Mouse (Mus musculus) forebrain, embryonic 15.5 days (tissue): Measurements from ENCODE around the gene BC067074. TPM values are rescaled to one million over a fixed set of nuclear protein-coding genes. Genes with fewer than 3 reads are reported as not detected.

ENCODE experiments used
- ATAC-seq: fragments of 200-750 bp; cut with Nextera tagmentation; replicated peaks from 2 replicates; pipeline ENCODE4 v1.8.0; 2017; ENCODE audit warnings: mild to moderate bottlenecking, moderate TSS enrichment, moderate library complexity
- H3K27ac ChIP-seq: fragments of 300-500 bp; sonication (generic); replicated peaks from 2 replicates; pipeline ENCODE4 v1.5.1; 2015; ENCODE audit warnings: mild to moderate bottlenecking, inconsistent platforms
- H3K27me3 ChIP-seq: fragments of 300-500 bp; sonication (generic); 2 replicates; pipeline ENCODE4 v1.6.1; 2015; ENCODE audit warnings: inconsistent platforms
- H3K36me3 ChIP-seq: fragments of 300-500 bp; sonication (generic); 2 replicates; pipeline ENCODE4 v1.6.1; 2015; ENCODE audit warnings: mild to moderate bottlenecking, inconsistent platforms
- H3K4me1 ChIP-seq: fragments of 300-500 bp; sonication (generic); 2 replicates; pipeline ENCODE4 v1.6.1; 2015; ENCODE audit warnings: inconsistent platforms
- H3K4me2 ChIP-seq: fragments of 300-500 bp; sonication (generic); replicated peaks from 2 replicates; pipeline ENCODE4 v1.6.1; 2015; ENCODE audit warnings: mild to moderate bottlenecking, inconsistent platforms
- H3K4me3 ChIP-seq: fragments of 300-500 bp; sonication (generic); 2 replicates; pipeline ENCODE4 v1.5.1; 2015; ENCODE audit warnings: mild to moderate bottlenecking, inconsistent platforms
- H3K9ac ChIP-seq: fragments of 300-500 bp; sonication (generic); replicated peaks from 2 replicates; pipeline ENCODE4 v1.6.1; 2015; ENCODE audit warnings: mild to moderate bottlenecking, inconsistent platforms
- H3K9me3 ChIP-seq: fragments of 300-500 bp; sonication (generic); 2 replicates; pipeline ENCODE4 v1.6.1; 2016; ENCODE audit warnings: inconsistent platforms
- WGBS: fragments of 180-500 bp; shearing (Covaris S2); methylation state at CpG from one replicate; pipeline ENCODE4 v1.1.7; 2015; ENCODE audit warnings: mixed read lengths; 5-methylcytosine and 5-hydroxymethylcytosine counted together
- polyA plus RNA-seq: library from polyadenylated mRNA; unstranded; fragments of >200 nt; fragmentation: Nextera tagmentation; extraction: Ambion mirVana; gene quantifications from 2 replicates; pipeline ENCODE4 v1.2.1, GENCODE M21; 2015

The BC067074 gene
- polyA plus RNA-seq, 1 experiment from 2014 or later: 0.48 TPM

- no peak overlapping the region for H3K4me2 ChIP-seq
- no peaks in the 10 kb centered on the region for H3K36me3 ChIP-seq
- 96% methylated on average over 6 of the region's 6 CpGs for WGBS
- H3K9ac ChIP-seq: no peak overlapping the region
- H3K9me3 ChIP-seq: no peaks in the 10 kb centered on the region
- no peak overlapping the region for H3K4me3 ChIP-seq
- no peaks in the 10 kb centered on the region for H3K4me1 ChIP-seq
- no peak overlapping the region for H3K27ac ChIP-seq
- ATAC-seq: no peak
- no peaks in the 10 kb centered on the region for H3K27me3 ChIP-seq
Measured at GRCm38 (mm10) chr13:113393386-113393785, 100.4 kb downstream of the BC067074 start.

- H3K4me2 ChIP-seq: no peak overlapping the region
- H3K27ac ChIP-seq: no peak overlapping the region
- H3K9me3 ChIP-seq: no peaks in the 10 kb centered on the region
- no peaks in the 10 kb centered on the region for H3K4me1 ChIP-seq
- no peak overlapping the region for H3K9ac ChIP-seq
- no peaks in the 10 kb centered on the region for H3K27me3 ChIP-seq
- no peak for ATAC-seq
- no peaks in the 10 kb centered on the region for H3K36me3 ChIP-seq
- no peak overlapping the region for H3K4me3 ChIP-seq
- 89% methylated on average over 15 of the region's 15 CpGs for WGBS
Measured at GRCm38 (mm10) chr13:113394591-113394990, 101.6 kb downstream of the BC067074 start.

GRCm38 (mm10) chr13:113397006-113397520, 104.1 kb downstream of the BC067074 start:
- no peaks in the 10 kb centered on the region for H3K27me3 ChIP-seq
- no peaks in the 10 kb centered on the region for H3K4me1 ChIP-seq
- 88% methylated on average over 9 of the region's 9 CpGs for WGBS
- no peak overlapping the region for H3K4me3 ChIP-seq
- no peak overlapping the region for H3K27ac ChIP-seq
- no peak for ATAC-seq
- H3K4me2 ChIP-seq: no peak overlapping the region
- H3K9me3 ChIP-seq: no peaks in the 10 kb centered on the region
- no peaks in the 10 kb centered on the region for H3K36me3 ChIP-seq
- H3K9ac ChIP-seq: no peak overlapping the region

- ATAC-seq: no peak
- no peaks in the 10 kb centered on the region for H3K36me3 ChIP-seq
- no peaks in the 10 kb centered on the region for H3K4me1 ChIP-seq
Measured at GRCm38 (mm10) chr13:113401373-113402010, 108.5 kb downstream of the BC067074 start.

GRCm38 (mm10) chr13:113403706-113404105, 110.7 kb downstream of the BC067074 start:
- Histone ChIP-seq H3K27ac (no peak overlapping the region), H3K4me1 (no peaks in the 10 kb centered on the region), H3K36me3 (no peaks in the 10 kb centered on the region), H3K9me3 (no peaks in the 10 kb centered on the region), H3K4me3 (no peak overlapping the region), H3K9ac (no peak overlapping the region), H3K4me2 (no peak overlapping the region), H3K27me3 (no peaks in the 10 kb centered on the region)
- WGBS: 93% methylated on average over 6 of the region's 6 CpGs
- no peak for ATAC-seq

More at GRCm38 (mm10) chr13:113401373-113402010, 108.5 kb downstream of the BC067074 start:
- Histone ChIP-seq H3K4me2 (no peak overlapping the region), H3K4me3 (no peak overlapping the region), H3K9ac (no peak overlapping the region), H3K9me3 (no peaks in the 10 kb centered on the region), H3K27me3 (no peaks in the 10 kb centered on the region), H3K27ac (no peak overlapping the region)
- 82% methylated on average over 4 of the region's 4 CpGs for WGBS

GRCm38 (mm10) chr13:113404172-113404571, 111.2 kb downstream of the BC067074 start:
- no peak overlapping the region for H3K4me3 ChIP-seq
- H3K4me2 ChIP-seq: no peak overlapping the region
- H3K9me3 ChIP-seq: no peaks in the 10 kb centered on the region
- H3K4me1 ChIP-seq: no peaks in the 10 kb centered on the region
- no peaks in the 10 kb centered on the region for H3K27me3 ChIP-seq
- no peak overlapping the region for H3K9ac ChIP-seq
- ATAC-seq: no peak
- no peak overlapping the region for H3K27ac ChIP-seq
- 92% methylated on average over 2 of the region's 2 CpGs for WGBS
- H3K36me3 ChIP-seq: no peaks in the 10 kb centered on the region

GRCm38 (mm10) chr13:113409941-113410340, 117.0 kb downstream of the BC067074 start:
- Histone ChIP-seq H3K9ac (no peak overlapping the region), H3K27ac (peak overlapping the region; percentile 64), H3K4me3 (no peak overlapping the region), H3K4me2 (no peak overlapping the region), H3K36me3 (no peaks in the 10 kb centered on the region), H3K9me3 (no peaks in the 10 kb centered on the region), H3K4me1 (0 out of 2 replicates have a peak, but pooled peaks cover 4% of the 10 kb centered on the region), H3K27me3 (no peaks in the 10 kb centered on the region)
- 53% methylated on average over 12 of the region's 12 CpGs for WGBS
- peak; percentile 91 for ATAC-seq

GRCm38 (mm10) chr13:113415527-113415926, 122.6 kb downstream of the BC067074 start:
- Histone ChIP-seq H3K36me3 (no peaks in the 10 kb centered on the region), H3K4me3 (no peak overlapping the region), H3K4me2 (no peak overlapping the region), H3K27me3 (no peaks in the 10 kb centered on the region), H3K27ac (no peak overlapping the region), H3K9ac (no peak overlapping the region), H3K9me3 (no peaks in the 10 kb centered on the region), H3K4me1 (peaks cover 16% of the 10 kb centered on the region)
- WGBS: 89% methylated on average over 7 of the region's 7 CpGs
- ATAC-seq: no peak

- Histone ChIP-seq H3K4me2 (no peak overlapping the region), H3K9me3 (no peaks in the 10 kb centered on the region), H3K27ac (no peak overlapping the region), H3K9ac (no peak overlapping the region), H3K27me3 (no peaks in the 10 kb centered on the region), H3K36me3 (no peaks in the 10 kb centered on the region), H3K4me1 (peaks cover 16% of the 10 kb centered on the region), H3K4me3 (no peak overlapping the region)
- ATAC-seq: no peak
- 88% methylated on average over 4 of the region's 4 CpGs for WGBS
Measured at GRCm38 (mm10) chr13:113416986-113417385, 124.0 kb downstream of the BC067074 start.

- Histone ChIP-seq H3K27me3 (no peaks in the 10 kb centered on the region), H3K4me3 (no peak overlapping the region), H3K9me3 (no peaks in the 10 kb centered on the region), H3K9ac (no peak overlapping the region), H3K27ac (peak overlapping the region; percentile 42; the same call in 1 of the 2 replicates), H3K36me3 (no peaks in the 10 kb centered on the region), H3K4me2 (peak overlapping the region; percentile 17; the same call in 1 of the 2 replicates), H3K4me1 (peaks cover 16% of the 10 kb centered on the region)
- peak; percentile 92 for ATAC-seq
- 10% methylated on average over 9 of the region's 9 CpGs for WGBS
Measured at GRCm38 (mm10) chr13:113417757-113418483, 125.0 kb downstream of the BC067074 start.

GRCm38 (mm10) chr13:113418632-113419031, 125.7 kb downstream of the BC067074 start:
- no peak overlapping the region for H3K4me2 ChIP-seq
- no peak overlapping the region for H3K9ac ChIP-seq
- no peaks in the 10 kb centered on the region for H3K9me3 ChIP-seq
- no peak overlapping the region for H3K4me3 ChIP-seq
- no peak overlapping the region; the same call in 1 of the 2 replicates for H3K27ac ChIP-seq
- ATAC-seq: peak; percentile 58; the same call in 1 of the 2 replicates
- peaks cover 16% of the 10 kb centered on the region for H3K4me1 ChIP-seq
- H3K36me3 ChIP-seq: no peaks in the 10 kb centered on the region
- no peaks in the 10 kb centered on the region for H3K27me3 ChIP-seq
- 31% methylated on average over 3 of the region's 3 CpGs for WGBS

GRCm38 (mm10) chr13:113421472-113421871, 128.5 kb downstream of the BC067074 start:
- no peaks in the 10 kb centered on the region for H3K36me3 ChIP-seq
- no peak overlapping the region for H3K27ac ChIP-seq
- no peak for ATAC-seq
- WGBS: 72% methylated on average over 3 of the region's 3 CpGs
- H3K9me3 ChIP-seq: no peaks in the 10 kb centered on the region
- H3K4me3 ChIP-seq: no peak overlapping the region
- H3K4me1 ChIP-seq: peaks cover 16% of the 10 kb centered on the region
- no peaks in the 10 kb centered on the region for H3K27me3 ChIP-seq
- no peak overlapping the region for H3K9ac ChIP-seq
- no peak overlapping the region for H3K4me2 ChIP-seq
